Mouse (Mus musculus) kidney, adult 8-10 months (tissue): ENCODE measurements around the gene Usp21.

ENCODE experiments used
- DNase-seq, 2 experiments: peaks; one replicate each; pipeline ENCODE4 v3.0.0; 2022

The Usp21 gene

GRCm38 (mm10) chr1:171283188-171284160 is 4.3 kb downstream of the Usp21 start:
- no peak for DNase-seq

DNA sequence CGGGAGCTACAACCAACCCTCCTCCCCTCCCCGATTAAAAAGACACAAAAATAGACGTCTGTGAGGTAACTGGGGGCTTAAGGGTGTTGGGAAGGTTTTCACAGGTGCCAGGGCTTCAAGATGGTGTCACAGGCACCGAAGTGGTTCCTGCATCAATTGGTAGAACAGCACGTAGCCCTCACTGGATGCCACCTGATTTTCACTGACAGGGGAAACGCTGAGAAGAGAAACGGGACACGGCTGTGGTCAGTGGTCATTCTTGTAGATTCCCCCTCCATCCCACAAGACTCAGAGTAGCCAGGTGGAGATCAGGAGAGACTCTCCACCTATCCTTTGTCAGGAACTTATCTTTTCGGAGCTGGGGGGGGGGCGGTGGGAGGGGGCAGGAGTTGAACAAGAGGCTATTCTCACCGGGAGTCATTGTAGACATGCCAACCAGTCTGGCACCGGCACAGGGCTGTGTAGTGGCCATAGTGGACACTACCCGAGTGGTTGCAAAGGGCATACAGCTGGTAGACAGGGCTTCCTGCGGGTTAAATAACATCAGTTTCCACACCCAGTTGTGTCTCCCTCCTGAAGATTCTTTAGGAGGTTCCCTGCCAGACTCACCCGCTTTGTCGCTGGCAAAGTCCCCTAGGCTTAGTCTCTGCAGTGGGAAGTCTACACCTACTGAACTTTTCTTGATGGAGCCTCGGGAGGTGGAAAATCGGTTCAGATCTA is 5.5 kb downstream of the Usp21 start:
- DNase-seq = no peak

DNA sequence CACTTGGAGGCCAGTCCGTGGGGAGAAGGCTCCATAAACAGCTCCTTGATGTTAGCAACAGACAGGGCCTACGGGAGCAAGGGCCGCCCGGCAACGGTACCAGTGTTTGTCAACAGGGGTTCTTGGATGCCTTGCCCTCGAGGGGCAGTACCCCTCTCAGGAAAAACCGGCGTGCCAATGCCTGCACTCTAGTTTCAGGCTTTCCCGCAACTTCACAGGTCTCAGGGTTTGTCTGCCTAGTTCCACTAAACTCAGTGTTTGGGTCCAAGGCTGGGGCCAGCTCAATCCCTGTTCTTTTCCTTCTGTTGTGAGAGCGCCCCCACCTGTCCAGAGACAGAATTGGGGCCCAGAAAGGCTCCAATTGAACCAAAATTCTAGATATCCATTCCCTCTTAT is 6.3 kb downstream of the Usp21 start:
- peak; percentile 77 to 88 for DNase-seq

DNA sequence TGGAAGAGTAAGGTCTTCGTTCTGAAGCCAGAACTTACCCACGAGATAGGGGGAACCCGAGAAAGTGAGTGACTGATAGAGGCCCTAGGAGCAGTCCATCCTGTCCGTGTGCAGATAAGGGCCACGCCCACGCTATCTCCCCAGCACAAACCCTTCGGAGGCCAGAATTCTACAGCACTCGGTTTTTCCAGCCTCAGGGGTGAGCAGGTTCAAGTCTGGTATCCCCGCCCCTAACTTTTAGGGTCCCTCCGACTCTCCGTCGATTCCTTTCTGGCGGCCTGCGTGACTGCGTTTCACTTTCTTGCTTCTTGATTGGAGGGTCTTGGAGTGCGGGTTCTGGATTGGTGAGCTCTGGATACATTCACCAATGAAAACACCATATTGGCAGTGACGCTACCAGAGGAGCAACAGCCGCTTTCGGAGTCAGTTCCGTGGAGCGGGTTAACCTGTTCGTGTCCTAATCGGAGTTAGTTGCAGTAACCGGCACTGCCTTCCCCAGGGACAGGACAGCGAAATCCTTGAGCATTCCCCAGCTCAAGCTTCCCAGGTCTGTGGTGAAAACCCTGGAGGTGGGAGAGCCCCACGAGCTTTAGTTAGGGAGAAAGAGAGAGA is 6.8 kb downstream of the Usp21 start, which contains the start of gene Ppox:
Ppox (minus strand) TSS at position 271 of the 612 bp plus-strand sequence.
- peak; percentile 94 to 97 for DNase-seq

DNA sequence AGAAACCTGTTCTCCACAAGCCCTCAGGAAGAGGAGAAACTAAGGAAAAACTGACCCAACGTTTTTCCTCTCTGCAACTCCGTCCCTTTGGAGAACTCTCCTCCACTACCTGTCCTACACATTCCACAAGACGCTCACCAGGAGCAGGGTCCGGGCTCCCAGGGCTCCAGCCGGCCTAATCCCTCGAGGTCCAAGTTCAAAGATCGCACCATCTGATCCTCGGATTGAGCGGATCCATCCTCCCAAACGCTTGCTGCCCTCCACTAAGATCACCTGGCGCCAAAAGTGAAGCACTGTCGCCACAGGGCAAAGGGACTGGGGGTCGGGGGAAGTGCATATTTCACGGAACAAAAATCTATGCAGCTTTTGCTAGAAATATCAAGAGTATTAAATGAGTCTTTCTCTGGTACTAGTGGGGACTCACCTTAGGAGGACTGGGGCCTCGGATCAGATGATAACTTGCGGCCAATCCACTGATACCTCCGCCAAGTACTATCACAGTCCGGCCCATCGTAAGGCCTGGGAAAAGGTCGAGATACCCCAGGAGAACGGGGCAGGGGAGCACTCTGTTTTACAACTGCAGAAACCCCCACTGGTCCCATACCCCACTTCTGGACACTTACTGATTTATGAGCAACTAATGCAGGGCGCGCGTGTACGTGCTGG is 7.4 kb downstream of the Usp21 start:
- DNase-seq = peak; percentile 56 to 60

GRCm38 (mm10) chr1:171279721-171280120 is 8.1 kb downstream of the Usp21 start:
- DNase-seq = peak in 1 of 2 experiments; percentile 1

DNA sequence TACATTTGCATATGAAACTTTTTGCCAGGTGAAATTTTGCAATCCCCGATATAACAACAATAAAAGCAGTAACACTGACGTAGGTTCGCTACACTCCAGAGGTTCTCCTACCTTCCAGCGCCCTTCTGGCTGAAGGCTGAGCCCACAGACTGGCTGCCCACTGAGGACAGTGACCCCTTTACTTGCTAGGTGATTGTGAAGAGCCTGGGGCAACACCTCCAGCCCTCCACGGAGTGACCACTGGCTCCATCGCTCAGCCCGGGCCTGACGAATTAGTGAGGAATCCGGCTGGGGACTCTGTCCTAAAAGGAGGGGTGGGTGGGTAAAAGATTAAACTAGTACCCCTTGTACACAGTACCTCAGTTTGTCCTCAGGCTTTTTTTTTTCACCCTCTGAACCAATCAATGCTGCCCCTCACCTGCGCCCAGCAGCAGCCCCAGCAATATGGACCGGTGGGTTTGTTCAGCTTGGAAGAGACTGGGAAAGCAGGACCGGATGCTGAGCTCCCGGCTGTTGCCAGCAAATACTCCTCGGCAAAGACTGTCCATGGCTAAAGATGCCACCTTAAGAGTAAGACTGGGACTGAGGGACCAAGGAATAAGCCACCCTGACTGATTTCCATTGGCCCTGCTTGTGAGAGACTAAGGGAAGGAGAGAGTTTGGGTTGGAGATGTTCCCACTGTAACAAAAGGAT is 8.6 kb downstream of the Usp21 start:
- peak in 1 of 2 experiments; percentile 1 for DNase-seq

GRCm38 (mm10) chr1:171278436-171278835 is 9.4 kb downstream of the Usp21 start:
- no peak for DNase-seq

DNA sequence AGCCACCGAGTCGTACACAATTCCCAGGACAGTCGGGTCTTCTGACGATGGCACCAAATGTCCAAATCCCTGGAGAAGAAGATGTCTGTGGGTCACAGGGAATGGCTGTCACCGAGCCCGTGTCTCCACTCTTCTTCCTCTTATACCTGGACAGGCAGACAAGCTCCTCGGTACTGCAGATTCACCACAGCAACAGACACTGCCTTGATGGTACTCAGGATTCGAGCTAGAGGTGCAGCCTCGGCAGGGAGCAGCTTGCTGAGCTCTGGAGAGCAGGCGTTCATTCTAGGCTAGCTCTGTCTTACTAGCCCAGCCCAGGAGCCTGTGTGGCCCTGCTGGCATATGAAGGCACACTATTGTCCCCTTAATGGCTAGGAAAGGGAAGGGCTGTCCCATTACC is 10.1 kb downstream of the Usp21 start:
- DNase-seq = no peak

DNA sequence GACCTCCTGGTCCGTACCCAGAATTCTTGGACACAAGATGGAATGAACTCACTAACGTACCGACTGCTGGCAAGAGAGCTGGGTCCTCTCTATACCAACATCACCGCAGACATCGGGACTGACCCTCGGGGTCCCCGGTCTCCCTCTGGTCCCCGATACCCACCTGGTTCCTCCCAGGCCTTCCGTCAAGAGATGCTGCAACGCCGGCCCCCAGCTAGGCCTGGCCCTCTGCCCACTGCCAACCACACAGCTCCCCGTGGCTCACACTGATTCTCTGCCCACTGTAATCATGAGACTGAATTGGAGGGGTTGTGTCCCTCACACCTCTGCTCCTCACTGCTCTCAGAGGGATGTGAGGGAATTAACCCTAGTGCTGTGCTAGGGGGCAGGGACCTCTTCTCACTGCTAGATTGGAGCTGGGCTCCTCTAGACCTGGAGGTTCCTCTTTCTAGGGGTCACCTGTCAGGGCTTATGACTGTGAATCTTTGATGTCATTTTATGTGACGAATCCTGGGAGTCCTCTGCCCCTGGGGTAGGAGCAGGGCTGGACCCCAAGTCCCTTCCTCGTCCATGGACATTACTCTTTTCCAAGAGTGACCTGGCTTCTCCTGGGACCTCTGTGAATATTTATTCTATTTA is 11.6 kb downstream of the Usp21 start:
- no peak for DNase-seq

GRCm38 (mm10) chr1:171275144-171275734 is 12.6 kb downstream of the Usp21 start:
- no peak for DNase-seq

GRCm38 (mm10) chr1:171274171-171274570 is 13.6 kb downstream of the Usp21 start:
- no peak for DNase-seq

DNA sequence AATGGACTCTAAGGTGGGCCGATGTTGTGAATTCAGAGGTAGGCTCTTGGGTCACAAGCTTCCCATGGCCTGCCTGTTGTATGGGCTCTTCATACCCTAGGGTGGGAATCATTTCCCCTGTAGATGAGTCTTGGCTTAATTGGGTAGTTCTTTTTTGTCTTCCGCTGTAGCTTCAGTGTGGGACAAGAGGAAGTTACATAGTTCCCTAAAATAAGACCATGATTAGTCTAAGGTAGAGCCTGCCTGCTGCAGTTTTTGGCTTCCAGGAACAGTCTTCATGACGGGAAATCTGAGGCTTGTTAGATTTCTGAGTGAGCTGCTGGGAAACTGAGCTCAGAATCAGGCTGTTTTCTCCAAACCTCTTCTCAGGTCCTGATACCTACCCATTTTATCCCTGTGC is 15.7 kb downstream of the Usp21 start:
- DNase-seq = no peak

DNA sequence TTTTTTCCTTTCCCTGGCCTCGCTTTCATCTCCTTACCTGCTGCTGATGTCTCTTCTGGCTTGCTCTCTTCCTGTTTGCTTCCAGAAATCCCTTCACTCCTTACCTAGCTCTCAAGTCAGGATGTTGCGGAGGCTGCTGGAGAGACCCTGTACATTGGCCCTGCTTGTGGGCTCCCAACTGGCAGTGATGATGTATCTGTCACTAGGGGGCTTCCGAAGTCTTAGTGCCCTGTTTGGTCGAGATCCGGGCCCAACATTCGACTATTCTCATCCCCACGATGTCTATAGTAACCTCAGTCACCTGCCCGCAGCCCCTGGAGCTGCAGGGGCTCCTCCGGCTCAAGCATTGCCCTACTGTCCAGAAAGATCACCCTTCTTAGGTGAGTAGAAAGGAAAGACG is 16.2 kb downstream of the Usp21 start:
- no peak for DNase-seq

DNA sequence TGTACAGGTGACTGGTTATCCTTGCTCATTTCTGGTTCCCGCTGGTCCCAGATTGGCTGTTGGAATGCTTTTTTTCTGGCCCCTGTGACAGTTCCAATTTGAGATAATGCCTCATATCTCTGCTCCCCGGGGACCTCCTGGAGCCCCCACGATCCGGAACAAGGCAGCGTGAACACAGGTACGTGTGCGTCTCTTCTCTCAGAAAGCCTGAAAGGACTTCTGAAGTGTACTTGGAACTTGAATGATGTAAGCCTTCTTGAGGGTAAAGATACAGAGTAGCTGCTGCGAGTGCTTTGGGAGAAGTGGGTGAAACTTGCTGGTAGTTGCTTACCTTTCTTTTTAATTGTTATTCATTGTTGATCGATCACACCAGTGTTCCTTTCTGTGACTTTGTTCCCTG is 16.6 kb downstream of the Usp21 start:
- no peak for DNase-seq

DNA sequence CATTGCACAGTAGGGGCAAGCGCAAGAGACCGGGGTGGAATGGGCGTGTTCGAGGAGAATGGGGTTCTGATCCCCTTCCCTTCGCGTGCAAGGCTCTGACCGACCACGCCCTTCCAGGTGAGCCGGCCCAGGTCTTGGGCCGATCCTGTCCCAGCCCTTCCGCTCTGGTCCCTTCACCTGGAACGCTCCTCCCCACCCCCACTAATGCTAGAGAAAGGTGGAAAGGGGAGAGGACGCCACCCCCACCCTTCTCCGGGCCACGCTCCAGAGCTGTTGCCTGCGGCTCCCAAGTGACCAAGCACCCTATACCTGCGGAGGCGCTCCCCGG is 17.3 kb downstream of the Usp21 start:
- peak; percentile 74 to 82 for DNase-seq

- peak; percentile 95 to 97 for DNase-seq
Observed at GRCm38 (mm10) chr1:171269848-171270572, 17.8 kb downstream of the Usp21 start, which contains the start of gene B4galt3. B4galt3 (plus strand) TSS chr1:171270328.

GRCm38 (mm10) chr1:171268341-171268740 is 19.4 kb downstream of the Usp21 start:
- DNase-seq = no peak

DNA sequence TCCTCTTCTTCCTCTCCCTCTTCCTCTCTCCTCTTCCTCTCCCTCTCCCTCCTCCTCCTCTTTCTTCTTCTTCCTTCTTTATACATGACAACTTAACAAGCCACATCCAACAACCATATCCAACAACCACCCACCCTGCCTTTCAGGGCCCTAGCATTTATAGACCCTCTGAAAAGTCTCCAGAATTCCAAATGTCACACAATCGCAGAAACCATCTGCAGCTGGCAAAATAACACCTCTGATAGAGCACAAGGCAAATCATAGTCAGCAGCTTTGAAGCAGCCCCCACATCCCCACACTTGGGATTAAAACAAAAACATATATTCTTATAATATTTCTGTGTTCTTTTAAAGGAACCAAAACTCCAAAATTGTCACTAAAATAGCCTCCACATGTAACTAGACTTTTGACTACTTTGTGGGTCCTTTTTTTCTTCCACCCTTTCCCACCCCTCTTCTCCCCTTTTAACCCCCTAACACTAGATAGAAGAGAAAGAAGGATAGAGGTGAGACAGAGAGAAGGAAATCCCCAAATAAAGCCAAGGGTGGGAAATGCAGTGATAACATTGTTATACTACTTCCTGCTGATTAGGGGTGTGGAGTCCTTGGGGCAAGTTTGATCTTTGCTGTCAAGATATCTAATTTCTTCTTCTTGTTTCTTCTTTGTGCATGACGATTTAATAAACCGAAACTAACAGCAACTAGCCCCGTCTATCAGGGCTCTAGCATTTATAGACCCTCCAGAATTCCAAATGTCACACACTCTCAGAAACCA is 21.6 kb downstream of the Usp21 start:
- DNase-seq = no peak
